Mouse (Mus musculus): Measurements from ENCODE around the gene Edem1.

DNA sequence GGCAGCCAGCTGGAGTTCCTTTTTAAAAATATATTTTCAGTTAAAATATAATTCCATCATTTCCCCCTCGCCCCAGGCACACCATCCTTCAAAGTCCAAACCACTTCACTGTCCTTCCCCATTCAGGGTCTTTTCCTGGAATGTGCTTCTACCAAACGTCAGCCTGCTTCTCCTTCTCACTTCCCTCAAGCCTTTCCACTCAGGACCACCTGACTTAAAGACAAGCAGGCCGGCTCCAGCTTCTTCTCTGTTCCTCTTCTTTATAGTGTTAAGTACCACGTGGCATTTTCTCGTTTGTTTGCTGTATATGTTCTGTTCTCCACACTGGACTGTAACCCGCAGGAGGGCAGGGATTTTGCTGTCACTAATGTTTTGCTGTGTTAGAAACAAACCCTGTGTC, 46.6 kb upstream of the Edem1 start:
- TF ChIP-seq POLR2A (IDR thresholded peaks at IDR 0.05; ENCODE audit: insufficient read length, low read depth): no peak
- TF ChIP-seq USF1 (IDR thresholded peaks at IDR 0.05; ENCODE audit: low read depth): no peak
- no peak for TF ChIP-seq MYOG (IDR thresholded peaks at IDR 0.05; ENCODE audit: control insufficient read depth in 1 of 3, insufficient read depth in 1 of 3, insufficient read length in 2 of 3, low read depth in 2 of 3)
- no peak for TF ChIP-seq POLR2AphosphoS2 (IDR thresholded peaks at IDR 0.05; ENCODE audit: insufficient read length, low read depth)
- no peak for TF ChIP-seq MAX (IDR thresholded peaks at IDR 0.05; ENCODE audit: low read depth)
- TF ChIP-seq TCF12 (IDR thresholded peaks at IDR 0.05; ENCODE audit: insufficient read depth, poor library complexity, severe bottlenecking): no peak
- no peak for TF ChIP-seq CEBPB (IDR thresholded peaks at IDR 0.05; ENCODE audit: insufficient read depth, poor library complexity, severe bottlenecking)
- no peak for TF ChIP-seq SRF (IDR thresholded peaks at IDR 0.05; ENCODE audit: control insufficient read depth, insufficient read length, low read depth)
- no peak for TF ChIP-seq REST (IDR thresholded peaks at IDR 0.05; ENCODE audit: insufficient read depth, insufficient read length)
- TF ChIP-seq E2F4 (IDR thresholded peaks at IDR 0.05; ENCODE audit: insufficient read depth): no peak
